In genomic region chr2:117255415-117255814, GRCm38 (mm10) we compare ENCODE assay signal across 15 mouse cellular contexts.
"Had no signal": no experiment of that assay in that cellular context is flagged by ENCODE, and none has a peak within 500 bp of the region (broad histone marks: within the 10 kb centered on the region; RNA-seq: fewer than 3 reads in every experiment).

No protein-coding gene starts in this region.

- H3K4me3 ChIP-seq: neural tube, embryonic 13.5 days; neural tube, embryonic 15.5 days; stomach, embryonic 15.5 days had no signal

- H3K27ac ChIP-seq: neural tube, embryonic 13.5 days; neural tube, embryonic 15.5 days; stomach, embryonic 15.5 days; stomach, postnatal 0 days had no signal

- DNase-seq: retina, postnatal 1 day; right cerebral cortex, adult 18-20 months; right cerebral cortex, postnatal 14 days; right cerebral cortex, postnatal 25 days; right cerebral cortex, postnatal 4 days; spleen, adult 18-20 months; thymus, adult 18-20 months; thymus, adult 2 months; thymus, postnatal 25 days; thymus, postnatal 36 days; thymus, postnatal 4 days had no signal

- H3K27me3 ChIP-seq: neural tube, embryonic 13.5 days; neural tube, embryonic 15.5 days; stomach, embryonic 15.5 days had no signal

- H3K9me3 ChIP-seq: neural tube, embryonic 13.5 days; neural tube, embryonic 15.5 days; stomach, embryonic 15.5 days had no signal

- H3K9ac ChIP-seq: neural tube, embryonic 13.5 days; neural tube, embryonic 15.5 days; stomach, embryonic 15.5 days had no signal

- H3K36me3 ChIP-seq: stomach, embryonic 15.5 days had no signal
